Mouse (Mus musculus): ENCODE results near the gene Fv1. TPM values are rescaled to one million over a fixed set of nuclear protein-coding genes. Genes with fewer than 3 reads are reported as not detected.

Gene Fv1
- polyA plus RNA-seq, 1 experiment from 2014 or later = 10.4 TPM

- H3K27ac ChIP-seq (ENCODE audit: low read length) = no peak overlapping the region
- no peak overlapping the region for H3K4me2 ChIP-seq (ENCODE audit: low read depth, low read length)
- H3K36me3 ChIP-seq (ENCODE audit: control insufficient read depth, insufficient read depth, low read length) = peaks cover 60% of the 10 kb centered on the region
- no peaks in the 10 kb centered on the region for H3K27me3 ChIP-seq (ENCODE audit: control insufficient read depth, insufficient read depth, low read length)
- no peak overlapping the region for H3K4me3 ChIP-seq (replicated peaks; ENCODE audit: low read length)
- peak; percentile 18; the same call in 1 of the 2 replicates for ATAC-seq (ENCODE audit: insufficient read depth, low FRiP score)
- H3K9ac ChIP-seq (ENCODE audit: low read length) = no peak overlapping the region
- no peaks in the 10 kb centered on the region for H3K9me3 ChIP-seq (replicated peaks; ENCODE audit: control insufficient read depth, low read length)
- 44% methylated on average over 5 of the region's 5 CpGs for WGBS
- no peaks in the 10 kb centered on the region for H3K4me1 ChIP-seq (ENCODE audit: control insufficient read depth, insufficient read depth, low read length)
Observed at GRCm38 (mm10) chr4:147879865-147880264, 11.1 kb downstream of the Fv1 start.

- H3K9me3 ChIP-seq (replicated peaks; ENCODE audit: control insufficient read depth, low read length) = no peaks in the 10 kb centered on the region
- H3K36me3 ChIP-seq (ENCODE audit: control insufficient read depth, insufficient read depth, low read length) = peaks cover 60% of the 10 kb centered on the region
- ATAC-seq (ENCODE audit: insufficient read depth, low FRiP score) = no peak
- H3K27me3 ChIP-seq (ENCODE audit: control insufficient read depth, insufficient read depth, low read length) = no peaks in the 10 kb centered on the region
- H3K4me3 ChIP-seq (replicated peaks; ENCODE audit: low read length) = no peak overlapping the region
- WGBS = 93% methylated on average over 7 of the region's 7 CpGs
- H3K4me2 ChIP-seq (ENCODE audit: low read depth, low read length) = no peak overlapping the region
- no peak overlapping the region for H3K27ac ChIP-seq (ENCODE audit: low read length)
- H3K9ac ChIP-seq (ENCODE audit: low read length) = no peak overlapping the region
- H3K4me1 ChIP-seq (ENCODE audit: control insufficient read depth, insufficient read depth, low read length) = no peaks in the 10 kb centered on the region
Observed at GRCm38 (mm10) chr4:147881792-147882191, 13.0 kb downstream of the Fv1 start.

GRCm38 (mm10) chr4:147883041-147883440 is 14.3 kb downstream of the Fv1 start:
- no peak overlapping the region for H3K27ac ChIP-seq (ENCODE audit: low read length)
- H3K27me3 ChIP-seq (ENCODE audit: control insufficient read depth, insufficient read depth, low read length) = no peaks in the 10 kb centered on the region
- no peaks in the 10 kb centered on the region for H3K9me3 ChIP-seq (replicated peaks; ENCODE audit: control insufficient read depth, low read length)
- no peaks in the 10 kb centered on the region for H3K4me1 ChIP-seq (ENCODE audit: control insufficient read depth, insufficient read depth, low read length)
- no peak for ATAC-seq (ENCODE audit: insufficient read depth, low FRiP score)
- WGBS = 76% methylated on average over 6 of the region's 6 CpGs
- no peak overlapping the region for H3K4me3 ChIP-seq (replicated peaks; ENCODE audit: low read length)
- H3K4me2 ChIP-seq (ENCODE audit: low read depth, low read length) = no peak overlapping the region
- H3K9ac ChIP-seq (ENCODE audit: low read length) = no peak overlapping the region
- peaks cover 63% of the 10 kb centered on the region for H3K36me3 ChIP-seq (ENCODE audit: control insufficient read depth, insufficient read depth, low read length)

- Histone ChIP-seq H3K4me1 (ENCODE audit: control insufficient read depth, insufficient read depth, low read length) (no peaks in the 10 kb centered on the region), H3K27ac (ENCODE audit: low read length) (no peak overlapping the region), H3K27me3 (ENCODE audit: control insufficient read depth, insufficient read depth, low read length) (no peaks in the 10 kb centered on the region), H3K36me3 (ENCODE audit: control insufficient read depth, insufficient read depth, low read length) (peaks cover 57% of the 10 kb centered on the region), H3K4me2 (ENCODE audit: low read depth, low read length) (no peak overlapping the region), H3K4me3 (replicated peaks; ENCODE audit: low read length) (no peak overlapping the region), H3K9me3 (replicated peaks; ENCODE audit: control insufficient read depth, low read length) (no peaks in the 10 kb centered on the region), H3K9ac (ENCODE audit: low read length) (no peak overlapping the region)
- WGBS = 94% methylated on average over 3 of the region's 3 CpGs
- no peak for ATAC-seq (ENCODE audit: insufficient read depth, low FRiP score)
Observed at GRCm38 (mm10) chr4:147884138-147884537, 15.4 kb downstream of the Fv1 start.

- Histone ChIP-seq H3K4me2 (ENCODE audit: low read depth, low read length) (no peak overlapping the region), H3K4me1 (ENCODE audit: control insufficient read depth, insufficient read depth, low read length) (no peaks in the 10 kb centered on the region), H3K4me3 (replicated peaks; ENCODE audit: low read length) (no peak overlapping the region), H3K36me3 (ENCODE audit: control insufficient read depth, insufficient read depth, low read length) (peaks cover 53% of the 10 kb centered on the region), H3K27ac (ENCODE audit: low read length) (no peak overlapping the region), H3K9me3 (replicated peaks; ENCODE audit: control insufficient read depth, low read length) (no peaks in the 10 kb centered on the region), H3K27me3 (ENCODE audit: control insufficient read depth, insufficient read depth, low read length) (no peaks in the 10 kb centered on the region), H3K9ac (ENCODE audit: low read length) (no peak overlapping the region)
- 93% methylated on average over 12 of the region's 12 CpGs for WGBS
- no peak for ATAC-seq (ENCODE audit: insufficient read depth, low FRiP score)
Observed at GRCm38 (mm10) chr4:147886158-147886557, 17.4 kb downstream of the Fv1 start.

GRCm38 (mm10) chr4:147887277-147887676 is 18.5 kb downstream of the Fv1 start:
- Histone ChIP-seq H3K4me1 (ENCODE audit: control insufficient read depth, insufficient read depth, low read length) (no peaks in the 10 kb centered on the region), H3K27me3 (ENCODE audit: control insufficient read depth, insufficient read depth, low read length) (no peaks in the 10 kb centered on the region), H3K27ac (ENCODE audit: low read length) (no peak overlapping the region), H3K4me3 (replicated peaks; ENCODE audit: low read length) (no peak overlapping the region), H3K36me3 (ENCODE audit: control insufficient read depth, insufficient read depth, low read length) (peaks cover 46% of the 10 kb centered on the region), H3K4me2 (ENCODE audit: low read depth, low read length) (no peak overlapping the region), H3K9me3 (replicated peaks; ENCODE audit: control insufficient read depth, low read length) (no peaks in the 10 kb centered on the region), H3K9ac (ENCODE audit: low read length) (no peak overlapping the region)
- WGBS = 94% methylated on average over 7 of the region's 7 CpGs
- ATAC-seq (ENCODE audit: insufficient read depth, low FRiP score) = no peak

GRCm38 (mm10) chr4:147888237-147888636 is 19.5 kb downstream of the Fv1 start:
- Histone ChIP-seq H3K27me3 (ENCODE audit: control insufficient read depth, insufficient read depth, low read length) (no peaks in the 10 kb centered on the region), H3K36me3 (ENCODE audit: control insufficient read depth, insufficient read depth, low read length) (peaks cover 40% of the 10 kb centered on the region), H3K4me1 (ENCODE audit: control insufficient read depth, insufficient read depth, low read length) (no peaks in the 10 kb centered on the region), H3K9me3 (replicated peaks; ENCODE audit: control insufficient read depth, low read length) (no peaks in the 10 kb centered on the region), H3K27ac (ENCODE audit: low read length) (no peak overlapping the region), H3K4me2 (ENCODE audit: low read depth, low read length) (no peak overlapping the region), H3K9ac (ENCODE audit: low read length) (no peak overlapping the region), H3K4me3 (replicated peaks; ENCODE audit: low read length) (no peak overlapping the region)
- 87% methylated on average over 4 of the region's 4 CpGs for WGBS
- no peak for ATAC-seq (ENCODE audit: insufficient read depth, low FRiP score)

GRCm38 (mm10) chr4:147890341-147890740 is 21.6 kb downstream of the Fv1 start:
- Histone ChIP-seq H3K36me3 (ENCODE audit: control insufficient read depth, insufficient read depth, low read length) (peaks cover 33% of the 10 kb centered on the region), H3K4me2 (ENCODE audit: low read depth, low read length) (no peak overlapping the region), H3K4me1 (ENCODE audit: control insufficient read depth, insufficient read depth, low read length) (no peaks in the 10 kb centered on the region), H3K9ac (ENCODE audit: low read length) (no peak overlapping the region), H3K27ac (ENCODE audit: low read length) (no peak overlapping the region), H3K9me3 (replicated peaks; ENCODE audit: control insufficient read depth, low read length) (no peaks in the 10 kb centered on the region), H3K4me3 (replicated peaks; ENCODE audit: low read length) (no peak overlapping the region), H3K27me3 (ENCODE audit: control insufficient read depth, insufficient read depth, low read length) (no peaks in the 10 kb centered on the region)
- ATAC-seq (ENCODE audit: insufficient read depth, low FRiP score) = no peak
- WGBS = 79% methylated on average over 6 of the region's 6 CpGs

GRCm38 (mm10) chr4:147895815-147896330 is 27.1 kb downstream of the Fv1 start:
- Histone ChIP-seq H3K4me3 (replicated peaks; ENCODE audit: low read length) (no peak overlapping the region), H3K36me3 (ENCODE audit: control insufficient read depth, insufficient read depth, low read length) (peaks cover 11% of the 10 kb centered on the region), H3K9me3 (replicated peaks; ENCODE audit: control insufficient read depth, low read length) (no peaks in the 10 kb centered on the region), H3K9ac (ENCODE audit: low read length) (no peak overlapping the region), H3K27me3 (ENCODE audit: control insufficient read depth, insufficient read depth, low read length) (no peaks in the 10 kb centered on the region), H3K27ac (ENCODE audit: low read length) (no peak overlapping the region), H3K4me1 (ENCODE audit: control insufficient read depth, insufficient read depth, low read length) (peaks cover 2% of the 10 kb centered on the region; the same call in 1 of the 2 replicates), H3K4me2 (ENCODE audit: low read depth, low read length) (no peak overlapping the region)
- WGBS = 91% methylated on average over 4 of the region's 4 CpGs
- ATAC-seq (ENCODE audit: insufficient read depth, low FRiP score) = no peak
